Mouse (Mus musculus) right cerebral cortex, postnatal 10 days (tissue): Measurements from ENCODE around the gene Epb41l3.
A peak's percentile ranks its signal among the peaks of the same experiment; 100 is the strongest.

Experiments
- DNase-seq, 2 experiments: peaks; one replicate each; pipeline ENCODE4 v3.0.0; 2021; ENCODE audit warnings: low spot score in 2 of 2

Epb41l3 gene

GRCm38 (mm10) chr17:69237172-69237571, 161.7 kb downstream of the Epb41l3 start:
- DNase-seq: no peak

GRCm38 (mm10) chr17:69238810-69239373, 163.4 kb downstream of the Epb41l3 start:
- DNase-seq: no peak

DNA sequence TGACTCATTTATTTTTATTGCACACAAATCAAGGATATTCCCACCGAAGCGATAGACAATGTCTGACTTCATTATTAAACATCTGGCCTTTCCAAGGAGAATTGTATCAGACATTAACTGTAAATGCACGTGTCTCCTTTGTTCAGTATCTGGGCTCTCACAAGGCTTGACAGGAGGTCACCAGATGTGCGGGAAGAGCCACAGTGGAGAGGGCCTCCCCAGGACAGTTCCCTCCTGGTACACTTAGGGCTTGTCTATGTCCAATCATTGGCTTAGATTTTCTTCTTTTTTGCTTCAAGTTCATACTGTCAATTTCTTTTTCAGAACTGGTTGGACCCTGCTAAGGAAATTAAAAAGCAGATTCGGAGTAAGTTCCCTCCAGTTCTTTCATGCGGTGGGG, 163.9 kb downstream of the Epb41l3 start:
- DNase-seq: no peak

- DNase-seq: no peak
Observed at GRCm38 (mm10) chr17:69255834-69256233, 180.4 kb downstream of the Epb41l3 start.

DNA sequence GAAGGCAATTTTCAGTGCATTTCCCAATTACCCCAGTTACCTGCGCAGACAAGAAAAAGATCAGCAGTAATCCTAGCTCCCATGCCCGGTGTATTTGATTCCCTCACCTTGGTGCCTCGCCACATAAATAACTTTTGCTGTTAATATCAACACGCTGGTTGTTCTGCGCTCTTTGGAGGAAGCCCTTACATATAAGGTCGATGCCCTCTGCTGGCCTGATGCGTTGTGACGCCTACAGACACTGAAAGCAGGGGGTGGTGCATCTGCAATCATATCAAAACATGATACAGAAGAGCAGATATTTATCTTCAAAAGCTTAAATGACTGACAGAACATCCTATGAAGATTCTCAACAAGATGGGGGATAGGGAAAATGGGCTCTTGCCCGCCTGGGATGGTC, 181.0 kb downstream of the Epb41l3 start:
- DNase-seq: no peak

DNA sequence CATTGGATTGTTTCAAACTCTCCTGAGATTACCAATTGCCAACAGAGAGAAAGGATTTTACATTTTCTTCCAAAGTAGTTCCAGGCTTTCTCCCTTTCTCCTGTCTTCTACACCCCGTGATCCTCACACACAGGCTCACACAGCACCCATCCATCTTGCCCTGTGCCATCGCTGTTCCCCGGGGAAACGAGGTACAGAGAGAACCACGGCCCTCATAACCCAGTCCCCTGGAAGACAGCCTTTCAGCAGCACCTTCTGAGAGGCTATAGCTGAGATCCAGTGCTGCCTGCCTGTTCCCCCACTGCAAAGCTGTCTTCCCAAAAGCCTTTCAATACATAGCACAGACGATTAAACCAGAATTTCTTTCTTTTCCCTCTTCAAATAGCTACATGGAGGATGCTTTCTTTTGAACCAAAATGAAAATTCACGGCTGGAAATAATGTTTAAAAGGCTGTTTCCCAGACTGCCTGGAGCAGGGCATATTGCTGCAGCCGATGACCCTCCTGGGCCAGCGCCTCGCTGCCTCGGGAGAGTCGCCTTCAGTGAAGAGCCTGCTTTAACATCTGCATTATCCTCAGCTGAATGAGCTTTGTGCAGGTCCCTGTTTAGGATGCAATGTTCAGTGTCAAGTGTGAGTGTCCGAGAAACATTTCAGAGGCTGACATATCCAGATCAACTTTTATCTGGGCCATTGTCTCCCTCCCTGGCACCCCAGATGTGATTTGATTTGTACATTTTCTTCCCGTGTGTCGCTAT, 188.5 kb downstream of the Epb41l3 start:
- no peak for DNase-seq

- no peak for DNase-seq
Observed at GRCm38 (mm10) chr17:69265171-69265570, 189.7 kb downstream of the Epb41l3 start.

DNA sequence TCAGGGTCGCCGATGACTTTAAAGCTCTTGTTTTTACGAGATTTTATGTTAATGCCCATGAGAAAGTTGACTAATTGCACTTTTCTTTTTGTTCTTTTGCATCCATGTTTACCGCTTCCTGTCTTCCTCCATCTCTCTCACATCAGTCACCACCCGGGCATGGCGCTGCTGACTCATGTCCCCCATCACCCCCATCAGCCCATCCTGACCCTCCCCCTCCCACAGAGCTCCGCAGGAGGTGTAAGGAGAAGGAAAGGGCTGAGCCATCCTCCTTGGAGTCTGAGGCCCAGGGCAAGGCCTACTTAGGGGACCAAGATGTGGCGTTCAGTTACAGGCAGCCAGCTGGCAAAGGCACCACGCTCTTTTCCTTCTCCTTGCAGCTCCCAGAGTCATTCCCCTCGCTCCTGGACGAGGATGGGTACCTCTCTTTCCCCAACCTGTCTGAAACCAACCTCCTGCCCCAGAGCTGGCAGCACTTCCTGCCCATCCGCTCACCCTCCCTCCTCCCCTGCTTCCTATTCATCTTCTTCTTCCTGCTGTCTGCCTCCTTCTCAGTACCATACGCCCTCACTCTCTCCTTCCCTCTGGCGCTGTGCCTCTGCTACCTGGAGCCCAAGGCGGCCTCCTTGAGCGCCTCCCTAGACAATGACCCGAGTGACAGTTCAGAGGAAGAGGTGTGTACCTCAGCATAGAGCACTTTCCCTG, 190.4 kb downstream of the Epb41l3 start:
- no peak for DNase-seq

DNA sequence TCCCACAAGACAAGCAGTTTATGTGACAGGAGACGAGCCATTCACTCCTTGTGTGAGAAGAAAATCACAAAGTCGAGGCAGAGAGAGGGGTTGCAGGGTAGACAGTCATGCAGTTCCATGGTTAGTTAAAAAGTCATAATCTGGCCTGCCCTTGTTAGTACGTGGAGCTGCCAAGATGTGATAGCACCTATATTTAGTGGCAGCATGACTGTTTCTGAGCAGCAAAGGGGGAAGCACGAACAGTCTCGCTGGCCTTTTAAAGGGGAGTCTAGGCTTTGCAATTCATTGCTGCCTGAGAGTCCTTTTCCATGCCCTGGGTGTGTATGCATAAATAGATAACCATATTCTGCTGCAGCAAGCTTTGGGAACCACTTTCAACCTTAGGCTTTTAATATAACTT, 191.5 kb downstream of the Epb41l3 start:
- DNase-seq: no peak

DNA sequence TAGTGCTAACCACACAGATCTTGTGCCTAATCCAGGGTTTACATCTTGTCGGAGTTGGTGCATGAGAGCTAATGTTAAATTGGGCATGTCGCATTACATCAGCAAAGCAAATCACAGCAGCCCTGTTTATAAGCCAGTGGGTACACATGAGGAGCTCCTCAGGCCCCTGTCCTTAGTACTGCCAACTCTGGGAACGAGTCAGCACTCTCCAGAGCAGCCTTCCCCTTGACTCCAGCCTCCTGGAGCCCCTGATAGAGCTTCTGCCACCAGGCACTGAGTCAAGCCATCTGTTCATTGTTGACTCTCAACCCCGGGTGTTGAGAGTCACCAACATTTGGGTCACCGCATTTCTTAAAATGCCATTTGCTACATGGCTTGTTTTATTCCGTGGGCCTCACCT, 192.0 kb downstream of the Epb41l3 start:
- no peak for DNase-seq

GRCm38 (mm10) chr17:69277362-69277761, 201.9 kb downstream of the Epb41l3 start:
- DNase-seq: no peak

- no peak for DNase-seq
Observed at GRCm38 (mm10) chr17:69284511-69284910, 209.0 kb downstream of the Epb41l3 start.

DNA sequence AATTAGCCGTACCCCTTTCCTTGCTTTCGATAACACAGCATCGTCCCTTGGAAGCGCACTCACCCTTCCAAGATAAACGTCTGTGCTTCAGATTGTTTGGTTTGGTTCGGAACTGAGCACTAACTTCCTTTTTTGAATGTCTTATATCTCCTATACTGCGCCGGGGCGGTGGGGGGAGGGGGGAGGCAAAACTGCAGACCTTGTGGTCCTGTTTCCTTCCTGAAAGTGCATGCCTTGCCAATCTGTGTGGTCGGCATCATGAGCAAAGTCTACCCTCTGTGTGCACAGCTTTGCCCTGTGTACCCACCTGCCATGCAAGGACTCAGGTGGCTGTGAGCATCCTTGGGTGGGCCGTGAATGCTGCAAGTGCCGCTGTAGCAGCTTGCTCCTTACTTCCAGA, 212.6 kb downstream of the Epb41l3 start:
- DNase-seq: no peak

GRCm38 (mm10) chr17:69290272-69290671, 214.8 kb downstream of the Epb41l3 start:
- DNase-seq: no peak

DNA sequence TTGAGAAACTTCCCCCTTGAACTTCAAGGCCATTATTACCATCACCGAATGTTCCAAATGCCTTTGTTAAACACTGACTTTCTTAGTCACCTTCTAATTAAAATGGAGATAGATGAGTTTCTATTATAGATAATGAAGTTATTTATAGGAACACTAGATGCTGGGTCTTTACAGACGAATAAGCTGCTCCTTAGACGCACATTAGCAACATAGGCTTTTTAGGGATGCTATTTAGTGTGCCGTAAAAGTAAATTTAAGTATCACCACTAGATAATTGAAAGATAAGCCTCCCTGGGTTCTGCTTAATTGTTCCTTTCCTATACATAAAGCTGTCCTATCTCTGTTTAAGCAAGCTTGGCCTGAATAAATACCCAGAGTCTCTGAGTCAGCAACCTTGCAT, 226.1 kb downstream of the Epb41l3 start:
- no peak for DNase-seq

DNA sequence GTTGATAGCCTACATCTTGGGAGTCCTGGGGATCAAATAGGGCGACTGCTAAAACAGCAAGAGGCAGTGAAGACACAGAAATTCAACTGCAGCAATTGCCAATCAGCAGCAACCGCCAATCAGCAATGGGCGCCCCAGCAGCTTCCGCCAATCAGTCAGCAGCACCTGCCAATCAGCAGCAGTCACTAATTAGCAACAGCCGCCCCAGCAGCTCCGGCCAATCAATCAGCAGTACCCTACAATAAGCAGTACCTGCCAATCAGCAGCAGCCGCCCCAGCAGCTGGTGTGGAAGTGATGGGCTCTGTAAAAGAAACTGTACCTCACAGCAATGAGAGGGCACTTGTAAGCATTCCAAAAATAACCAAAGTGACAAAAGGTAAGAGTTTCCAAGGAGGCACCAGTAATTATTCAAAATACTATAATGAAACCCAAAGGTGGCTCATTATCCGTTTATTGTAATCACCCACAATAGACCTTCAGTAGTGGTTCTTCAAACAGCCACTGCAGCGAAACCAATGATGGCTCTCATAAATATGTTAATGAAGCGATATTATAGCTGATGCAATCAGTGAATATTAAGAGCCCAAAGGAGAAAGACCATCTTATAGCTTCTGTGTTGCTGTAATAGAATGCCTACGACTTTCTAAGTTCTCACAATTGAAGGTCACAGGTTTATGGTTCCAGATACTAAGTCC, 228.2 kb downstream of the Epb41l3 start:
- DNase-seq: peak; percentile 48 to 76

DNA sequence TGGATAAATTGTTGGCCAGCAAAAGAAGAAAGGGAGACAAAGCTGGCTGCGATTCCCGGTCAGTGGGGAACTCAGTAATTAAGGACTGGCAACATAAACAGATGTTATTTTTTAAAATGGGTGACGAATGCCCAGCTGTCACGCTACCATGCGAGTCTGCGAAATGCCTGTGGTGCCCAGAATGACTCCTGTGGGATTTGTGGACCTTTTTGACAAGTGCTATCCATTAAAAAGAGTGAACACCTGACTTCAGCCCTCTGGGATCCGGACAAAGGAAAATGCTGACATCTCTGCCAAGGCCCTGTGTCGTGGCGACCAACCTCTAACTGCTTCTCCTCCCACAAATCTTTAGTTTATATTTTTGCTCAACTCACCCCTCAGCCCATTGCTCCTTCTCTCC, 232.2 kb downstream of the Epb41l3 start:
- DNase-seq: no peak

- no peak for DNase-seq
Observed at GRCm38 (mm10) chr17:69309872-69310271, 234.4 kb downstream of the Epb41l3 start.

DNA sequence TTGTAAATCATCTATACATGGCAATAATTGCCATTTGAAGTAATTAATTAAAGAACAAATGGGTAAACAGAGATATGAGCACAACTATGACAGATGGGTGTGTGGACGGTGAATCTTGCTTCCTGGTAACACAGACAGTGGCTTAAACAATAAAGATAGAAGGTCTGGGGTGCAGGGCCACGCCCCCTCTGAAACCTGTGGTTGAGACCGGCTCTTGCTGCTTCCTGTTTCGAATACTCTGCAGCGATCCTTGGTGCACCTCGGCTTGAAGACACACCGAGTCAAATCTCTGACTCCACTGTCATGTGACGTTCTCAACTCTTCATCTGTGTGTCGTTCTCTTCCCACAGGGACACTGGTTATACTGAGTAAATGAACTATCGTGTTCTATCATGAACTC, 245.0 kb downstream of the Epb41l3 start:
- no peak for DNase-seq

- DNase-seq: no peak
Observed at GRCm38 (mm10) chr17:69322721-69323120, 247.2 kb downstream of the Epb41l3 start.
